Mouse (Mus musculus) embryonic facial prominence, embryonic 14.5 days (tissue): Measurements from ENCODE around the gene Safb. TPM values are rescaled to one million over a fixed set of nuclear protein-coding genes. Genes with fewer than 3 reads are reported as not detected.

Experiments
- ATAC-seq: fragments of 200-750 bp; cut with Nextera tagmentation; 2 replicates; pipeline ENCODE4 v1.8.0; 2017; ENCODE audit warnings: low read depth, moderate number of reproducible peaks, moderate TSS enrichment
- DNase-seq: peaks from one replicate; pipeline ENCODE4 v3.0.0-alpha.2; 2015; ENCODE audit warnings: low spot score
- H3K27ac ChIP-seq: fragments of 300-500 bp; sonication (generic); replicated peaks from 2 replicates; pipeline ENCODE4 v1.5.1; 2014; ENCODE audit warnings: low read depth, mild to moderate bottlenecking, low read length, moderate library complexity
- H3K27me3 ChIP-seq: fragments of 300-500 bp; sonication (generic); replicated peaks from 2 replicates; pipeline ENCODE4 v1.6.1; 2014; ENCODE audit warnings: low read length; ENCODE audit not compliant: control insufficient read depth, insufficient read depth
- H3K36me3 ChIP-seq: fragments of 300-500 bp; sonication (generic); 2 replicates; pipeline ENCODE4 v1.6.1; 2014; ENCODE audit warnings: low read length, mixed read lengths; ENCODE audit not compliant: control insufficient read depth, insufficient read depth
- H3K4me1 ChIP-seq: fragments of 300-500 bp; sonication (generic); 2 replicates; pipeline ENCODE4 v1.6.1; 2014; ENCODE audit warnings: antibody characterized with exemption, low read length; ENCODE audit not compliant: control insufficient read depth, insufficient read depth
- H3K4me2 ChIP-seq: fragments of 300-500 bp; sonication (generic); 2 replicates; pipeline ENCODE4 v1.6.1; 2014; ENCODE audit warnings: low read depth, mild to moderate bottlenecking, low read length, moderate library complexity, mixed read lengths
- H3K4me3 ChIP-seq: fragments of 300-500 bp; sonication (generic); 2 replicates; pipeline ENCODE4 v1.5.1; 2014; ENCODE audit warnings: low read depth, mild to moderate bottlenecking, low read length
- H3K9ac ChIP-seq: fragments of 300-500 bp; sonication (generic); 2 replicates; pipeline ENCODE4 v1.6.1; 2014; ENCODE audit warnings: low read depth, mild to moderate bottlenecking, low read length, moderate library complexity, mixed read lengths
- H3K9me3 ChIP-seq: fragments of 300-500 bp; sonication (generic); 2 replicates; pipeline ENCODE4 v1.6.1; 2016; ENCODE audit warnings: low read length; ENCODE audit not compliant: control insufficient read depth
- WGBS: fragments of 180-500 bp; shearing (Covaris S2); extraction: QIAGEN DNeasy Blood & Tissue Kit; methylation state at CpG from one replicate; pipeline ENCODE4 v1.1.7; 2014; 5-methylcytosine and 5-hydroxymethylcytosine counted together
- polyA plus RNA-seq: library from polyadenylated mRNA; unstranded; fragments of >200 nt; fragmentation: Nextera tagmentation; extraction: Ambion mirVana; gene quantifications from 2 replicates; pipeline ENCODE4 v1.2.1, GENCODE M21; 2014

Gene Safb
- polyA plus RNA-seq, result 62.9 and 68.2 TPM in 2 replicates

GRCm38 (mm10) chr17:56584257-56585130 is at the start of gene Safb, which contains the start of gene Safb2:
TSS of gene Safb (plus strand) at chr17:56584825.
TSS of gene Safb2 (minus strand) at chr17:56584585.
- H3K36me3 ChIP-seq, result peaks cover 69% of the 10 kb centered on the region
- peak within 1 kb of the TSS; percentile 95 for H3K27ac ChIP-seq
- WGBS, result under 1% methylated on average over 44 of the region's 101 CpGs
- peaks cover 22% of the 10 kb centered on the region for H3K4me1 ChIP-seq
- H3K4me3 ChIP-seq, result peak within 1 kb of the TSS; percentile 92
- no peaks in the 10 kb centered on the region for H3K27me3 ChIP-seq
- H3K9me3 ChIP-seq, result no peaks in the 10 kb centered on the region
- peak; percentile 95 for ATAC-seq
- DNase-seq, result peak; percentile 99
- H3K4me2 ChIP-seq, result peak within 1 kb of the TSS; percentile 95
- peak within 1 kb of the TSS; percentile 91 for H3K9ac ChIP-seq

GRCm38 (mm10) chr17:56536192-56536591 is 48.4 kb upstream of the Safb start:
- ATAC-seq (no peak), DNase-seq (no peak)
- no peak overlapping the region for H3K9ac ChIP-seq

GRCm38 (mm10) chr17:56536874-56537273 is 47.8 kb upstream of the Safb start:
- no peaks in the 10 kb centered on the region for H3K36me3 ChIP-seq
- no peak for DNase-seq
- WGBS, result 64% methylated on average over 3 of the region's 3 CpGs
- no peak overlapping the region for H3K4me3 ChIP-seq
- ATAC-seq, result no peak
- H3K4me1 ChIP-seq, result no peaks in the 10 kb centered on the region
- no peak overlapping the region for H3K4me2 ChIP-seq
- H3K27ac ChIP-seq, result no peak overlapping the region
- H3K9ac ChIP-seq, result no peak overlapping the region
- no peaks in the 10 kb centered on the region for H3K9me3 ChIP-seq
- no peaks in the 10 kb centered on the region for H3K27me3 ChIP-seq

More at GRCm38 (mm10) chr17:56536192-56536591, 48.4 kb upstream of the Safb start:
- no peaks in the 10 kb centered on the region for H3K9me3 ChIP-seq
- H3K27ac ChIP-seq, result no peak overlapping the region
- WGBS, result 68% methylated on average over 14 of the region's 14 CpGs
- H3K4me3 ChIP-seq, result no peak overlapping the region
- no peaks in the 10 kb centered on the region for H3K4me1 ChIP-seq
- H3K36me3 ChIP-seq, result no peaks in the 10 kb centered on the region
- H3K27me3 ChIP-seq, result no peaks in the 10 kb centered on the region
- H3K4me2 ChIP-seq, result no peak overlapping the region

GRCm38 (mm10) chr17:56537912-56538311 is 46.7 kb upstream of the Safb start:
- Histone ChIP-seq H3K36me3 (no peaks in the 10 kb centered on the region), H3K9me3 (no peaks in the 10 kb centered on the region), H3K27me3 (no peaks in the 10 kb centered on the region), H3K4me3 (no peak overlapping the region), H3K27ac (no peak overlapping the region), H3K4me1 (no peaks in the 10 kb centered on the region), H3K4me2 (no peak overlapping the region), H3K9ac (no peak overlapping the region)
- ATAC-seq, result no peak; the same call in 1 of the 2 replicates
- 22% methylated on average over 8 of the region's 8 CpGs for whole genome bisulfite sequencing
- DNase-seq, result peak; percentile 59

GRCm38 (mm10) chr17:56540562-56540975 is 44.1 kb upstream of the Safb start:
- Histone ChIP-seq H3K9me3 (no peaks in the 10 kb centered on the region), H3K27ac (no peak overlapping the region), H3K27me3 (no peaks in the 10 kb centered on the region), H3K4me2 (no peak overlapping the region), H3K4me1 (no peaks in the 10 kb centered on the region), H3K9ac (no peak overlapping the region), H3K4me3 (no peak overlapping the region), H3K36me3 (no peaks in the 10 kb centered on the region)
- ATAC-seq (peak; percentile 62), DNase-seq (peak; percentile 38)
- WGBS, result 25% methylated on average over 6 of the region's 6 CpGs

- no peak for ATAC-seq
- no peak overlapping the region for H3K4me3 ChIP-seq
- no peaks in the 10 kb centered on the region for H3K4me1 ChIP-seq
- no peaks in the 10 kb centered on the region for H3K36me3 ChIP-seq
- no peak overlapping the region for H3K9ac ChIP-seq
- no peak overlapping the region for H3K4me2 ChIP-seq
- H3K27ac ChIP-seq, result no peak overlapping the region
- H3K9me3 ChIP-seq, result no peaks in the 10 kb centered on the region
- WGBS, result 36% methylated on average over 8 of the region's 8 CpGs
- DNase-seq, result no peak
- no peaks in the 10 kb centered on the region for H3K27me3 ChIP-seq
Observed at GRCm38 (mm10) chr17:56542736-56543135, 41.9 kb upstream of the Safb start.

- no peaks in the 10 kb centered on the region for H3K36me3 ChIP-seq
- DNase-seq (no peak), ATAC-seq (no peak)
- no peaks in the 10 kb centered on the region for H3K4me1 ChIP-seq
- no peak overlapping the region for H3K4me2 ChIP-seq
- H3K9ac ChIP-seq, result no peak overlapping the region
- no peaks in the 10 kb centered on the region for H3K9me3 ChIP-seq
- 84% methylated on average over 3 of the region's 3 CpGs for WGBS
- H3K27ac ChIP-seq, result no peak overlapping the region
- H3K4me3 ChIP-seq, result no peak overlapping the region
- H3K27me3 ChIP-seq, result no peaks in the 10 kb centered on the region
Observed at GRCm38 (mm10) chr17:56543684-56544224, 40.9 kb upstream of the Safb start.

- H3K9me3 ChIP-seq, result no peaks in the 10 kb centered on the region
- H3K27me3 ChIP-seq, result no peaks in the 10 kb centered on the region
- no peak overlapping the region for H3K9ac ChIP-seq
- H3K4me3 ChIP-seq, result no peak overlapping the region
- DNase-seq (no peak), ATAC-seq (no peak)
- WGBS, result 78% methylated on average over 7 of the region's 7 CpGs
- H3K36me3 ChIP-seq, result no peaks in the 10 kb centered on the region
- no peak overlapping the region for H3K4me2 ChIP-seq
- H3K27ac ChIP-seq, result no peak overlapping the region
- H3K4me1 ChIP-seq, result no peaks in the 10 kb centered on the region
Observed at GRCm38 (mm10) chr17:56544699-56545387, 39.8 kb upstream of the Safb start.
